Mouse (Mus musculus) heart, embryonic 13.5 days (tissue): ENCODE measurements around the gene Epb41l3. TPM values are rescaled to one million over a fixed set of nuclear protein-coding genes. Genes with fewer than 3 reads are reported as not detected.
A peak's percentile ranks its signal among the peaks of the same experiment; 100 is the strongest.

ENCODE experiments used
- ATAC-seq: fragments of 200-750 bp; cut with Nextera tagmentation; 2 replicates; pipeline ENCODE4 v1.8.0; 2017; ENCODE audit warnings: moderate TSS enrichment; ENCODE audit not compliant: insufficient number of reproducible peaks, low FRiP score, low TSS enrichment; ENCODE audit errors: extremely low read depth
- H3K27ac ChIP-seq: fragments of 300-500 bp; sonication (generic); replicated peaks from 2 replicates; pipeline ENCODE4 v1.5.1; 2015; ENCODE audit warnings: moderate library complexity, mild to moderate bottlenecking, inconsistent platforms
- H3K27me3 ChIP-seq: fragments of 300-500 bp; sonication (generic); replicated peaks from 2 replicates; pipeline ENCODE4 v1.6.1; 2015; ENCODE audit warnings: mild to moderate bottlenecking, inconsistent platforms
- H3K36me3 ChIP-seq: fragments of 300-500 bp; sonication (generic); 2 replicates; pipeline ENCODE4 v1.6.1; 2015; ENCODE audit warnings: mild to moderate bottlenecking, inconsistent platforms
- H3K4me1 ChIP-seq: fragments of 300-500 bp; sonication (generic); 2 replicates; pipeline ENCODE4 v1.6.1; 2015; ENCODE audit warnings: inconsistent platforms
- H3K4me2 ChIP-seq: fragments of 300-500 bp; sonication (generic); 2 replicates; pipeline ENCODE4 v1.6.1; 2015; ENCODE audit warnings: inconsistent platforms, mild to moderate bottlenecking, moderate library complexity
- H3K4me3 ChIP-seq: fragments of 300-500 bp; sonication (generic); 2 replicates; pipeline ENCODE4 v1.5.1; 2015; ENCODE audit warnings: moderate library complexity, mild to moderate bottlenecking, inconsistent platforms
- H3K9ac ChIP-seq: fragments of 300-500 bp; sonication (generic); 2 replicates; pipeline ENCODE4 v1.6.1; 2015; ENCODE audit warnings: inconsistent platforms, mild to moderate bottlenecking, moderate library complexity
- H3K9me3 ChIP-seq: fragments of 300-500 bp; sonication (generic); 2 replicates; pipeline ENCODE4 v1.6.1; 2016; ENCODE audit warnings: inconsistent platforms
- WGBS: fragments of 180-500 bp; shearing (Covaris S2); methylation state at CpG from one replicate; pipeline ENCODE4 v1.1.7; 2015; ENCODE audit warnings: mixed read lengths; 5-methylcytosine and 5-hydroxymethylcytosine counted together
- polyA plus RNA-seq: library from polyadenylated mRNA; unstranded; fragments of >200 nt; fragmentation: Nextera tagmentation; extraction: Ambion mirVana; gene quantifications from 2 replicates; pipeline ENCODE4 v1.2.1, GENCODE M21; 2015

The Epb41l3 gene
- polyA plus RNA-seq, 1 experiment from 2014 or later = 98.4 TPM

GRCm38 (mm10) chr17:69221966-69222692, 146.6 kb downstream of the Epb41l3 start:
- Histone ChIP-seq H3K4me1 (peaks cover 58% of the 10 kb centered on the region), H3K4me2 (no peak overlapping the region), H3K9ac (peak overlapping the region; percentile 34), H3K4me3 (no peak overlapping the region), H3K9me3 (no peaks in the 10 kb centered on the region), H3K27ac (peak overlapping the region; percentile 46), H3K27me3 (no peaks in the 10 kb centered on the region), H3K36me3 (peaks cover 27% of the 10 kb centered on the region)
- ATAC-seq = no peak
- WGBS = 29% methylated on average over 10 of the region's 10 CpGs

- 85% methylated on average over 7 of the region's 7 CpGs for WGBS
Observed at GRCm38 (mm10) chr17:69225996-69226395, 150.5 kb downstream of the Epb41l3 start.

GRCm38 (mm10) chr17:69227426-69228014, 152.0 kb downstream of the Epb41l3 start:
- Histone ChIP-seq H3K4me3 (no peak overlapping the region), H3K27me3 (no peaks in the 10 kb centered on the region), H3K9me3 (no peaks in the 10 kb centered on the region), H3K4me1 (peaks cover 50% of the 10 kb centered on the region), H3K27ac (peak overlapping the region; percentile 65), H3K36me3 (peaks cover 8% of the 10 kb centered on the region), H3K4me2 (peak overlapping the region; percentile 44), H3K9ac (no peak overlapping the region)
- no peak for ATAC-seq
- WGBS = 24% methylated on average over 9 of the region's 9 CpGs

More at GRCm38 (mm10) chr17:69225996-69226395, 150.5 kb downstream of the Epb41l3 start:
- H3K9me3 ChIP-seq = no peaks in the 10 kb centered on the region
- no peak overlapping the region for H3K9ac ChIP-seq
- ATAC-seq = no peak
- H3K27me3 ChIP-seq = no peaks in the 10 kb centered on the region
- peaks cover 65% of the 10 kb centered on the region for H3K4me1 ChIP-seq
- H3K36me3 ChIP-seq = peaks cover 6% of the 10 kb centered on the region
- H3K27ac ChIP-seq = no peak overlapping the region
- H3K4me3 ChIP-seq = no peak overlapping the region
- no peak overlapping the region for H3K4me2 ChIP-seq

GRCm38 (mm10) chr17:69229451-69229850, 154.0 kb downstream of the Epb41l3 start:
- Histone ChIP-seq H3K36me3 (peaks cover 3% of the 10 kb centered on the region; the same call in 1 of the 2 replicates), H3K4me3 (no peak overlapping the region), H3K27ac (no peak overlapping the region), H3K4me1 (peaks cover 38% of the 10 kb centered on the region), H3K9ac (no peak overlapping the region), H3K4me2 (no peak overlapping the region), H3K27me3 (no peaks in the 10 kb centered on the region), H3K9me3 (no peaks in the 10 kb centered on the region)
- no peak for ATAC-seq
- WGBS = 81% methylated on average over 5 of the region's 5 CpGs

- no peak overlapping the region for H3K27ac ChIP-seq
- peaks cover 38% of the 10 kb centered on the region for H3K4me1 ChIP-seq
- peaks cover 2% of the 10 kb centered on the region; the same call in 1 of the 2 replicates for H3K36me3 ChIP-seq
- no peaks in the 10 kb centered on the region for H3K27me3 ChIP-seq
- no peak overlapping the region for H3K9ac ChIP-seq
- no peak overlapping the region for H3K4me3 ChIP-seq
- no peaks in the 10 kb centered on the region for H3K9me3 ChIP-seq
- WGBS = 52% methylated on average over 6 of the region's 6 CpGs
- no peak overlapping the region for H3K4me2 ChIP-seq
- ATAC-seq = no peak
Observed at GRCm38 (mm10) chr17:69230131-69230621, 154.7 kb downstream of the Epb41l3 start.

GRCm38 (mm10) chr17:69231360-69231759, 155.9 kb downstream of the Epb41l3 start:
- Histone ChIP-seq H3K9me3 (no peaks in the 10 kb centered on the region), H3K27ac (no peak overlapping the region), H3K4me2 (no peak overlapping the region), H3K4me3 (no peak overlapping the region), H3K27me3 (no peaks in the 10 kb centered on the region), H3K4me1 (peaks cover 28% of the 10 kb centered on the region), H3K36me3 (0 out of 2 replicates have a peak, but pooled peaks cover 2% of the 10 kb centered on the region), H3K9ac (no peak overlapping the region)
- ATAC-seq = no peak
- 79% methylated on average over 5 of the region's 5 CpGs for WGBS

GRCm38 (mm10) chr17:69237172-69237571, 161.7 kb downstream of the Epb41l3 start:
- no peak overlapping the region for H3K27ac ChIP-seq
- no peak overlapping the region for H3K9ac ChIP-seq
- 93% methylated on average over 3 of the region's 3 CpGs for WGBS
- no peaks in the 10 kb centered on the region for H3K9me3 ChIP-seq
- H3K36me3 ChIP-seq = peaks cover 28% of the 10 kb centered on the region
- H3K4me2 ChIP-seq = no peak overlapping the region
- no peaks in the 10 kb centered on the region for H3K4me1 ChIP-seq
- H3K27me3 ChIP-seq = no peaks in the 10 kb centered on the region
- no peak overlapping the region for H3K4me3 ChIP-seq
- no peak for ATAC-seq

- H3K9ac ChIP-seq = no peak overlapping the region
- H3K9me3 ChIP-seq = no peaks in the 10 kb centered on the region
- WGBS = 84% methylated on average over 4 of the region's 4 CpGs
- H3K4me3 ChIP-seq = no peak overlapping the region
- H3K4me1 ChIP-seq = no peaks in the 10 kb centered on the region
- H3K27ac ChIP-seq = no peak overlapping the region
- no peak overlapping the region for H3K4me2 ChIP-seq
- ATAC-seq = no peak
- peaks cover 45% of the 10 kb centered on the region for H3K36me3 ChIP-seq
- H3K27me3 ChIP-seq = no peaks in the 10 kb centered on the region
Observed at GRCm38 (mm10) chr17:69238810-69239373, 163.4 kb downstream of the Epb41l3 start.

- Histone ChIP-seq H3K36me3 (peaks cover 50% of the 10 kb centered on the region), H3K4me3 (no peak overlapping the region), H3K9me3 (no peaks in the 10 kb centered on the region), H3K9ac (no peak overlapping the region), H3K27me3 (no peaks in the 10 kb centered on the region), H3K4me2 (no peak overlapping the region), H3K4me1 (no peaks in the 10 kb centered on the region), H3K27ac (no peak overlapping the region)
- no peak for ATAC-seq
- 80% methylated on average over 6 of the region's 6 CpGs for WGBS
Observed at GRCm38 (mm10) chr17:69239423-69239822, 163.9 kb downstream of the Epb41l3 start.

GRCm38 (mm10) chr17:69255834-69256233, 180.4 kb downstream of the Epb41l3 start:
- no peak overlapping the region for H3K9ac ChIP-seq
- whole genome bisulfite sequencing = 62% methylated on average over 9 of the region's 9 CpGs
- peaks cover 74% of the 10 kb centered on the region for H3K36me3 ChIP-seq
- H3K9me3 ChIP-seq = no peaks in the 10 kb centered on the region
- no peaks in the 10 kb centered on the region for H3K27me3 ChIP-seq
- H3K27ac ChIP-seq = no peak overlapping the region
- no peak for ATAC-seq
- no peak overlapping the region for H3K4me2 ChIP-seq
- 0 out of 2 replicates have a peak, but pooled peaks cover 4% of the 10 kb centered on the region for H3K4me1 ChIP-seq
- H3K4me3 ChIP-seq = no peak overlapping the region

GRCm38 (mm10) chr17:69256441-69256840, 181.0 kb downstream of the Epb41l3 start:
- WGBS = 43% methylated on average over 9 of the region's 9 CpGs
- 0 out of 2 replicates have a peak, but pooled peaks cover 4% of the 10 kb centered on the region for H3K4me1 ChIP-seq
- H3K4me2 ChIP-seq = no peak overlapping the region
- H3K4me3 ChIP-seq = no peak overlapping the region
- no peak overlapping the region for H3K9ac ChIP-seq
- ATAC-seq = no peak
- no peaks in the 10 kb centered on the region for H3K27me3 ChIP-seq
- no peak overlapping the region for H3K27ac ChIP-seq
- H3K9me3 ChIP-seq = no peaks in the 10 kb centered on the region
- H3K36me3 ChIP-seq = peaks cover 71% of the 10 kb centered on the region
